Mouse (Mus musculus) embryonic facial prominence, embryonic 11.5 days (tissue): Measurements from ENCODE around the gene Dapk2. TPM values are rescaled to one million over a fixed set of nuclear protein-coding genes. Genes with fewer than 3 reads are reported as not detected.

Source experiments
- ATAC-seq: fragments of 200-750 bp; cut with Nextera tagmentation; replicated peaks from 2 replicates; pipeline ENCODE4 v1.8.0; 2017; ENCODE audit warnings: low read depth; ENCODE audit not compliant: insufficient number of reproducible peaks, low FRiP score, low TSS enrichment
- DNase-seq: peaks from one replicate; pipeline ENCODE4 v3.0.0-alpha.2; 2015; ENCODE audit warnings: low spot score
- H3K27ac ChIP-seq: fragments of 300-500 bp; sonication (generic); replicated peaks from 2 replicates; pipeline ENCODE4 v1.5.1; 2014; ENCODE audit warnings: mild to moderate bottlenecking, low read depth, low read length, control low read depth
- H3K27me3 ChIP-seq: fragments of 300-500 bp; sonication (generic); 2 replicates; pipeline ENCODE4 v1.6.1; 2014; ENCODE audit warnings: mild to moderate bottlenecking, low read length, moderate library complexity, mixed read lengths; ENCODE audit not compliant: control insufficient read depth, insufficient read depth
- H3K36me3 ChIP-seq: fragments of 300-500 bp; sonication (generic); replicated peaks from 2 replicates; pipeline ENCODE4 v1.6.1; 2014; ENCODE audit warnings: low read depth, mild to moderate bottlenecking, low read length, moderate library complexity, mixed read lengths; ENCODE audit not compliant: control insufficient read depth, insufficient read depth
- H3K4me1 ChIP-seq: fragments of 300-500 bp; sonication (generic); 2 replicates; pipeline ENCODE4 v1.6.1; 2014; ENCODE audit warnings: low read length, mixed read lengths; ENCODE audit not compliant: control insufficient read depth, insufficient read depth
- H3K4me2 ChIP-seq: fragments of 300-500 bp; sonication (generic); 2 replicates; pipeline ENCODE4 v1.6.1; 2014; ENCODE audit warnings: low read depth, mild to moderate bottlenecking, control low read depth, low read length, moderate library complexity
- H3K4me3 ChIP-seq: fragments of 300-500 bp; sonication (generic); 2 replicates; pipeline ENCODE4 v1.5.1; 2014; ENCODE audit warnings: low read depth, low read length, control low read depth
- H3K9ac ChIP-seq: fragments of 300-500 bp; sonication (generic); replicated peaks from 2 replicates; pipeline ENCODE4 v1.6.1; 2014; ENCODE audit warnings: mild to moderate bottlenecking, control low read depth, low read length
- H3K9me3 ChIP-seq: fragments of 300-500 bp; sonication (generic); replicated peaks from 2 replicates; pipeline ENCODE4 v1.6.1; 2016; ENCODE audit warnings: mild to moderate bottlenecking, low read length, inconsistent platforms, mixed read lengths; ENCODE audit not compliant: control insufficient read depth
- WGBS: fragments of 180-500 bp; shearing (Covaris S2); extraction: QIAGEN DNeasy Blood & Tissue Kit; methylation state at CpG from one replicate; pipeline ENCODE4 v1.1.7; 2014; 5-methylcytosine and 5-hydroxymethylcytosine counted together
- polyA plus RNA-seq: library from polyadenylated mRNA; unstranded; fragments of >200 nt; fragmentation: Nextera tagmentation; extraction: Ambion mirVana; gene quantifications from 2 replicates; pipeline ENCODE4 v1.2.1, GENCODE M21; 2014

Gene Dapk2
- polyA plus RNA-seq, 1 experiment from 2014 or later: 6.2 TPM

DNA sequence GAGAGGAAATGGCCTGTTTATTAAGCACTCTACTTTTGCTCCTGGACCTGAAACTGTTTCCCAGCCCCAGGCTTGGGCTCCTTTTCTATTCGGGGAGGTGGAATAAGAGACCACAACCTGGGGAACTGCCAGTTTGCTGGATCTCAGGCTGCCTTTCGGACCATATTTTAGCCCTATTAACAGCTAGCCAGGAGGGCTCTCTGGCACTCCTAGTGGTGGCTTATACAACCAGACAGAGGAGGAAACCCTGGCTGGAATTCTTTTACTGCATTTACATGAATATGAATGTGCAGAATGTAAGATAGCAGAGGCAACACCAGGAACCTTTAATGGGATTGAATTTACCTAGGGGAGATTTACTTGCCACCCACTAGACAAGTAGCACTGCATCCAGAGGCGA is 83.0 kb downstream of the Dapk2 start:
- H3K4me1 ChIP-seq: no peaks in the 10 kb centered on the region
- H3K4me3 ChIP-seq: no peak overlapping the region
- H3K27ac ChIP-seq: no peak overlapping the region
- H3K4me2 ChIP-seq: no peak overlapping the region
- no peak overlapping the region for H3K9ac ChIP-seq
- H3K9me3 ChIP-seq: no peaks in the 10 kb centered on the region
- DNase-seq (peak; percentile 65), ATAC-seq (no peak)
- H3K36me3 ChIP-seq: no peaks in the 10 kb centered on the region
- no peaks in the 10 kb centered on the region for H3K27me3 ChIP-seq
- whole genome bisulfite sequencing: 54% methylated on average over 3 of the region's 3 CpGs

DNA sequence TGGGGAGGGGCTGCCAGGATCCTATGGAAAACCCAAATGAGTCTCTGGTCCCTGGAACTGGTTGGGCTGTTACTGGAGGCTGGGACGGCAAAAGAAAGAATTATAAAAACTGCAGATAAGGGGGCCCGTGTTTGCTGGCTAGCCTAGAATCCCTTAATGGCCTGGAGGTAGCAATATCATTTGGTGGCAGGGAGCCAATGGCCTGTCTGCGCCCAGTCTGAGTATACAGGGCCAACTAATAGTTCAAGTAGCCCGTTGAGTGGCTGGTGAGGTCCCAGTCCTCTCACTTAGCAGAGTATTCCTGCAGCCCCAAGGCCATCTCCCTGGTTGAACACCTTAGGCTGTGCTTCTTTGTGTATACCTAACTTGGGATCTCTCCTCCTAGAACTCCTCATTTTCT is 83.7 kb downstream of the Dapk2 start:
- DNase-seq: no peak
- Histone ChIP-seq H3K4me3 (no peak overlapping the region), H3K4me2 (no peak overlapping the region), H3K4me1 (no peaks in the 10 kb centered on the region), H3K9me3 (no peaks in the 10 kb centered on the region), H3K27ac (no peak overlapping the region), H3K36me3 (no peaks in the 10 kb centered on the region), H3K9ac (no peak overlapping the region), H3K27me3 (no peaks in the 10 kb centered on the region)
- no peak for ATAC-seq
- WGBS: 90% methylated on average over 4 of the region's 4 CpGs

GRCm38 (mm10) chr9:66243240-66243639 is 85.2 kb downstream of the Dapk2 start:
- no peak for ATAC-seq
- WGBS: 54% methylated on average over 4 of the region's 4 CpGs
- no peaks in the 10 kb centered on the region for H3K9me3 ChIP-seq

DNA sequence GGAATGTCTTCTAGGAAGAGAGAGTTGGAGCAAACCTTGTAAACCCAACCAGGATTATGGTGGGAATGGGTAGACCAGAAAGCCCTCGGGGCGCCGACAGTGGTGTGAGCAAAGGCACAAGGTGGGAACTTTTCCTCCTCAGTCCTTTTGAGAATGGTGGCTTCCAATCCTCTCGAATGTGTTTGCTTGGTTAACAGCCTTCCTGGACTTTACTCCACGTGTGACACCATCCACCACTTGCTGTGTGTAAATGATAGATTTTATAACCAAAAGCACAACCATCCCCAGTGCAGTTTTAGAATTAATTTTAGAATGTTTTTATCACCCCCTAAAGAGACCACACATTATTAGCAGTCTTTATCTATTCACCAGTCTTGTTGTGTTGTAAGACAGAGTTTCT is 86.1 kb downstream of the Dapk2 start:
- no peak overlapping the region for H3K9ac ChIP-seq
- 88% methylated on average over 5 of the region's 5 CpGs for WGBS
- no peak for ATAC-seq

More at GRCm38 (mm10) chr9:66243240-66243639, 85.2 kb downstream of the Dapk2 start:
- Histone ChIP-seq H3K4me2 (no peak overlapping the region), H3K27me3 (no peaks in the 10 kb centered on the region), H3K4me3 (no peak overlapping the region), H3K9ac (no peak overlapping the region), H3K27ac (no peak overlapping the region), H3K4me1 (no peaks in the 10 kb centered on the region), H3K36me3 (no peaks in the 10 kb centered on the region)
- no peak for DNase-seq

DNA sequence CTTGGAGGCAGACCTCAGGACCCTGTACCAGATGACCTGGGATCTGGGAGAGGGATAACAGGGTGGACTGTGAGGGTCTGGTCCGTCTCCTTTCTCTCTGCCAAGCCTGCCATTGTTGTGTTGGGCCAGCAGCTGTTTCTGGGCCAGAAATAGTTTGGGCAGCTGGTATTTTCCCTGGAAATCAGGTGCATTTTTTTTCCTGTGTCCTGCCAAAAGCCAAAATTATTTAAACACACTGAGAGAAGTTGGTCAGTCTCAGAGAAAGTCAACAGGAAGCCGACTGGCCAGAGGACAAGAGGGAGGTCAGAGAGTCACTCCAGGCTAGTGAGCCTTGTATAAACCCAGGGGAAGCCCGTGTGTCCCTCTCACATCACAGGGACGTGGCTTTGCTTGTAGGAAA is 87.7 kb downstream of the Dapk2 start:
- no peak overlapping the region for H3K4me3 ChIP-seq
- no peak overlapping the region for H3K4me2 ChIP-seq
- no peak overlapping the region for H3K27ac ChIP-seq
- H3K36me3 ChIP-seq: no peaks in the 10 kb centered on the region
- H3K9ac ChIP-seq: no peak overlapping the region
- ATAC-seq (no peak), DNase-seq (no peak)
- H3K27me3 ChIP-seq: no peaks in the 10 kb centered on the region
- H3K4me1 ChIP-seq: no peaks in the 10 kb centered on the region
- H3K9me3 ChIP-seq: no peaks in the 10 kb centered on the region
- 55% methylated on average over 4 of the region's 4 CpGs for WGBS

More for the DNA sequence above, 86.1 kb downstream of the Dapk2 start:
- Histone ChIP-seq H3K36me3 (no peaks in the 10 kb centered on the region), H3K4me2 (no peak overlapping the region), H3K27ac (no peak overlapping the region), H3K4me3 (no peak overlapping the region), H3K27me3 (no peaks in the 10 kb centered on the region), H3K4me1 (no peaks in the 10 kb centered on the region), H3K9me3 (no peaks in the 10 kb centered on the region)
- no peak for DNase-seq

DNA sequence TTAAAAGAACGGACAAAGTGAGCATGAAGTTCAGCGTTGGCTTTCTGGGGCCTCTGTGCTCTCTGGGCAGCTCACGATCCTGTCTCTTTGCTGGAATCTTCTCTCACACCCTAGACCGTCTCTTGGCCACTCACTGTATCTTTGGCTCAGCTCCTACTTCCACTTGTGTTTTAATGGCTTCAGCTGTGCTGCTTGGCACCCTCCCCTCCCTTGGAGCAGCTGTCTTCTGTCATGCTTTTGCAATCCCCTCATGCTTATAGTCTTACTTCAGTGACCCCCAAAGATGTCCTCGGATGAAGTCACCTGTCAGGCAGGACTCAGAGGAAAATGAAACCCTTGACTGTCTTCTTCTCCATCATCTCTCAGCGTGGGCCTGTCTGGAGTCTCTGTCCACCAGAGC is 91.3 kb downstream of the Dapk2 start:
- Histone ChIP-seq H3K27ac (no peak overlapping the region), H3K36me3 (no peaks in the 10 kb centered on the region), H3K27me3 (no peaks in the 10 kb centered on the region), H3K4me2 (no peak overlapping the region), H3K9ac (no peak overlapping the region), H3K9me3 (no peaks in the 10 kb centered on the region), H3K4me3 (no peak overlapping the region), H3K4me1 (no peaks in the 10 kb centered on the region)
- WGBS: 90% methylated on average over 6 of the region's 6 CpGs
- DNase-seq: no peak
- ATAC-seq: no peak

DNA sequence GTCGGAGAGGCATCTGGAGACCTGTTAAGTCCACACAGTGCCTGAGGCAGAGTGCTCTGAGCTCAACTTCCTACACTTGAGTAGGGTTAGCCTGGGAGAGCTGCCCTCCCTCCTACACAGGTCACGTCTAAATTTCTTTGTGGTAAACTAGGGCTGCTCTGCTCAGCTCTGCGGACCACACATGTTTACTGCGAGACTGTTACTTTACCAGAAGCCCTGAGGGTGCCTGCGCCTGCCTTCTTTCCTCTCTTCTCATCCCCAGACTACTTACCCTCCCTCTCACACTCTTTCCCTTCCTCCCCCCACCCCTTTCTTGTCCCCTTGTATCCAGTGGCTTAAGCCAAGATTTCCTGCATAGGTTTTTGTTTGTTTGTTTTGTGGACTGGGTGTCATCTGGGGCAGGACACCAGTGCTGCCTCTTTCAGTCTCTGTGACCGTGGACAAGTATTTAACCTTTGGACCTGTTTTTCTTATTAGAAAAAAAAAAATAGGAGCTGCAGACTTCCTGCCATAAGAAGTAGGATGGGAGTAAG is 93.2 kb downstream of the Dapk2 start:
- H3K4me1 ChIP-seq: no peaks in the 10 kb centered on the region
- H3K9ac ChIP-seq: no peak overlapping the region
- no peaks in the 10 kb centered on the region for H3K36me3 ChIP-seq
- H3K4me2 ChIP-seq: no peak overlapping the region
- ATAC-seq (no peak), DNase-seq (peak; percentile 36)
- H3K27ac ChIP-seq: no peak overlapping the region
- H3K27me3 ChIP-seq: no peaks in the 10 kb centered on the region
- no peak overlapping the region for H3K4me3 ChIP-seq
- 10% methylated on average over 6 of the region's 6 CpGs for WGBS
- H3K9me3 ChIP-seq: no peaks in the 10 kb centered on the region

DNA sequence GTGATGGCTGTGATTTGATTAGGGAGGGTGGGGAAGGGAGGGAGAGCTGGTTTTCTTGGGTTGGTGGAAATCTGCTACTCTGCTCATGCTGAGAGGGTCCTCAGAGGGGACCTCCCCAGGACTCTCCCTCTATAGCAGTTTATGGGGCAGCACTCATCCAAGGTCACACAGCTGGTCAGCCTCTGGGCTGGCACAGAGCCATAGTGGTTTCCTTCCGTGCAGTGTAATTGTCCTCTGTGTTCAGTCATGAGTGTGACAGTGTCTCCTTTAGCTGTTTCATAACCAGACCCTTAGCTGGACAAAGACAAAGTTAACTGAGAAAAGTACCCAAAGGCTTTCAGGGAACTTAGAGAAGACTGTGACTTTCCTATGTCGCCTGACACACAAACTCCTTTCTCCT is 103.7 kb downstream of the Dapk2 start:
- Histone ChIP-seq H3K4me3 (no peak overlapping the region), H3K4me2 (no peak overlapping the region), H3K27me3 (no peaks in the 10 kb centered on the region), H3K4me1 (no peaks in the 10 kb centered on the region), H3K27ac (no peak overlapping the region), H3K36me3 (no peaks in the 10 kb centered on the region), H3K9ac (no peak overlapping the region), H3K9me3 (no peaks in the 10 kb centered on the region)
- no peak for ATAC-seq
- DNase-seq: no peak
- 74% methylated on average over 2 of the region's 2 CpGs for WGBS
